Mouse (Mus musculus) brown adipose tissue, adult 24 weeks (tissue): ENCODE data around the gene Dusp16. TPM values are rescaled to one million over a fixed set of nuclear protein-coding genes. Genes with fewer than 3 reads are reported as not detected.
A peak's percentile ranks its signal among the peaks of the same experiment; 100 is the strongest.

Experiments used
- H3K27ac ChIP-seq: fragments of 200-500 bp; replicated peaks from 2 replicates; pipeline ENCODE4 v1.5.1; 2012; ENCODE audit warnings: low read depth, mild to moderate bottlenecking, low read length
- H3K4me1 ChIP-seq: fragments of 200-500 bp; 2 replicates; pipeline ENCODE4 v1.6.1; 2012; ENCODE audit warnings: low read length, mixed read lengths; ENCODE audit not compliant: control insufficient read depth, insufficient read depth, insufficient read length
- H3K4me3 ChIP-seq: fragments of 200-500 bp; 2 replicates; pipeline ENCODE4 v1.5.1; 2012; ENCODE audit warnings: low read depth, mild to moderate bottlenecking, low read length, moderate library complexity; ENCODE audit not compliant: insufficient read depth
- polyA plus RNA-seq: library from polyadenylated mRNA; stranded (reverse); fragments of >200 nt; gene quantifications from 2 replicates; pipeline ENCODE4 v1.2.4, GENCODE M21; 2012; ENCODE audit not compliant: missing spikeins, insufficient read depth, insufficient read length

Gene Dusp16
- polyA plus RNA-seq, 1 experiment, result 16.6 TPM

DNA sequence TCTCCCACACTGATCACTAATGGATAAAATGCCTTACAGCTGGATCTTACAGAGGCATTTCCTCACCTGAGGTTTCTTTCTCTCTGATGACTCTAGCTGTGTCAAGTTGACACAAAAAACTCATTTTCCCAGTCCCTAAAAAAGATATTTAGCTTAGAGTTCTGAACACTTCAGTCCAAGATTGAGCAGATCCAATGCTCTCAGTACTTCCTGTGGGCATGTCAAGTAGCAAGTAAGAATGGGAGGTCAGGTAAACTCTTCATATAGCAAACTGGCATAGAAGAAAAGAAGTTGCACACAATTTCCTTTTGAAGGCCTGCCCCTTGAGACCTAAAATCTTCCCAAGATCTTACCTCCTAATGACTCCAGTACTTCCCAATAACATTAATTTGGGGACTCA, 22.1 kb downstream of the Dusp16 start:
- no peak overlapping the region for H3K27ac ChIP-seq
- 0 out of 2 replicates have a peak, but pooled peaks cover 9% of the 10 kb centered on the region for H3K4me1 ChIP-seq
- H3K4me3 ChIP-seq, result no peak overlapping the region

DNA sequence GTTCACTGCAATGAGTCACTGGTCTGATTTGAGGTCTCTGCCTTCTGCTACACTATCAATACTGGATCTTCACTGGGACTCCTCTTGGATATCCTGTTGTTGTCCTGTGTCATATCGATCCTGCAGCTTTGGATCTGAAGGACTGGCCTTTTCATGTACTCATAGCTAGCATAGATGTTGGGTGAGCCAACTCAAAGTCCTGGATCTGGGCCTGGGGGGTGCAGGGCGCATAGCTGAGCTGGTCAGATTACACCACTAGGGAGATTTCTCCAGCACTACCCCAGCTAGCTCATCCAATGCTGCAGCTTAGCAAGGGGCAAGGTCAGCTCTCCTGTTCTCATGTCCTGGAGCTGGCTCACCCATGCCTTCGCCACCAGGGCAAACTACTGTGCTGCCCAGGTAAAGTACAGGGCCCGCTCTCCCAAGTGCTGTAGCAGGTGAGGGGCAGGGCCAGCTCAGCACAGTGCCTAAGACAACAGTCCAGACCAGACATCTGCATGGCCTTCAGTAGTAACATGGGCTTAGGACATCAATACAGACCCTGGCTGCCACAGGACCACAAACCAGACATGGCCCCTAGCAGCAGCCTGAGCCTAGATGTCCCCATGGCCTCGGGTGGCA, 27.9 kb downstream of the Dusp16 start:
- Histone ChIP-seq H3K4me3 (no peak overlapping the region), H3K27ac (no peak overlapping the region), H3K4me1 (peaks cover 10% of the 10 kb centered on the region)

DNA sequence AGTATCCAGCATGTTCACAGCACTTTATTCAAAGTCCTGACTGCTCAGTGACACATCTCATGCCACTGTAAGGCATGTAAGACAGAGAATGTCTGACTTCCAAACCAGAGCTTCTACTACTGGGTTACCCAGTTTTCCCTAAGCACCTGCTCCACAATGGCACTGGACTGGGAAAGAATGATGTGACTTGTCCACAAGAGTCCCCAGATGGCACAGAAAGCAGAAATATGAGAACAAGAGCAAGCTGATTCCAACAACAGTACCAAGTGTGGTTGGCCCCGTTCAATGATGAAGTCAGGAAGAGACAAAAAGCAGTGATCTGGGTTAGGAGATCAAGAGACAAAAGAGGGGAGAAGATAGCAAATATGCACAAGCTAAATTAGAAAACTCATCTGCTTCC, 29.0 kb downstream of the Dusp16 start:
- Histone ChIP-seq H3K4me3 (no peak overlapping the region), H3K27ac (no peak overlapping the region), H3K4me1 (peaks cover 10% of the 10 kb centered on the region)

DNA sequence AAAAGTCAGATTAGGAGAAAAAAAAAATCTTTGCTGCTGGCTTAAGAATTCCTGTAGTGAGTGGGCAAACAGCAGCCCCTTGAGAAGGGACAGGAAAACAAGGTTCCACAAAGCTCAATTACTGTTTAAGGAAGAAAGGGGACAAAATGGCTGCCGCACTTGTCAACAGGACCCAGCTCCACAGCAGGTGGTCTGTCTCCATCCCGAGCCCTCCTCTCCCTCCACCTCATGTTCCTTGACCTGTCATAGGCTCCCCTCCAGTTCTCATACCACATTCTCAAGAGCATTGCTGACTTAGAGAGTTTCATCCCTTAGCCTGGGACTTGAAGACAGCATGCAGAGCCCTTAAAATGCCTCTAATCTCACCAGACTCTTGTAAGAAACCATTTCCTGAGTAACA, 30.6 kb downstream of the Dusp16 start:
- Histone ChIP-seq H3K4me3 (no peak overlapping the region), H3K4me1 (peaks cover 10% of the 10 kb centered on the region), H3K27ac (no peak overlapping the region)

DNA sequence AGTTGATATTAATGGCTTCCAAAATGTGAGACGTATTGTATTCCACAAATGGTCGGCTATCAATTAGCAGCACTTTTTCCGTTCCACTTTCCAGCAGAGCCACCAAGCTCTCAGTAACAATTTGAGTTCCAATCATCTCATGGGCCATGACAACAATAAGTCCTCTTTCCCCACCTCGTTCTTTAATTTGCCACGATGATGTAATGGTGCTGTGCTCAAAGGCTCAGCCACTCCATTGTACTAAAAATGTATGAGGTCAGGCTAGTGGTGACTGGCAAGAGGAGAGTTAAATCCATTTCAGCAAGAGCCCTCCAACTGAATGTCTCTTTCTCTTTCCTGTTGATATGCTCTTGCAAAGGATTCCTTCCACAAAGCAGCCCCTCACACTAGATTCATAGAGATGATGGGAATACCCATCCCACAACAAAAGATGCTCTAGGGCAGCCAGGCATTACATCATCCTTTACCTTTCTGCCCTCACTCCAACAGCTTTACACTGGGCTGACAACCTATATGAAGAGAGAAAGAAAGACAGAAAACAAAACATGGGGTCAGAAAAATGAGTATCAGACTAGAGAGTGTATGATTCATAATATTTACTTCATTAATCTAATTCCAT, 31.4 kb downstream of the Dusp16 start:
- Histone ChIP-seq H3K4me3 (no peak overlapping the region), H3K4me1 (peaks cover 10% of the 10 kb centered on the region), H3K27ac (no peak overlapping the region)

DNA sequence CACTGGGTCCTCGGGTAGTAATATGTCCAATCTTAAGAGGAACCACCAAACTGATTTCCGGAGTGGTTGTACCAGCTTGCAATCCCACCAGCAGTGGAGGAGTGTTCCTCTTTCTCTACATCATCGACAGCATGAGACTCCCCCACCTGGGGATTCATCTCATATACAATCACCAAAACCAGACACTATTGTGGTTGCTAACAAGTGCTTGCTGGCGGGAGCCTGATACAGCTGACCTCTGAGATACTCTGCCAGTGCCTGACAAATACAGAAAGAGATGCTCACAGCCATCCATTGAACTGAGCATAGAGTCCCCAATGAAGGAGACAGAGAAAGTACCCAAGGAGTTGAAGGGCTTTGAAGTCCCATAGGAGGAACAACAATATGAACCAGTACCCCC, 36.4 kb downstream of the Dusp16 start:
- Histone ChIP-seq H3K27ac (no peak overlapping the region), H3K4me3 (no peak overlapping the region), H3K4me1 (peaks cover 2% of the 10 kb centered on the region)

DNA sequence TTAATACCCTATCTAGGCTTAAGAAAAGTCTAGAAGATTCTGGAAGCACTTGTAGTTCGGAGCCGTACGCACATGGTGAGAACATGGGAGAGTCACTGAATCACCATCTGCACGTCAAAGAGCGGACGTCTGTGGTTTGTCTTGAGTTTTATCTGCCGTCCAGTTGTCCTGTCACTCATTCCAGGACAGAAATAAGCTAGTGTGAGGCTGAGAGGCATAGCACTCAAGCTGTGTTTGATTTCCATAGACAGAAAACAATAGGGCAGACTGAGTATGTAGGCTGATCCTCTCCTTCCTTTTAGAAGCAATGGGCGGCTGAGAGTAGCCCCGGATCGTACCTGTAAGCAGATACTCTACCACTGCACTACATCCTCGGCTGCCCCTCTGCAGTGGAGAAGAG, 38.6 kb downstream of the Dusp16 start:
- H3K27ac ChIP-seq, result no peak overlapping the region
- H3K4me1 ChIP-seq, result peaks cover 2% of the 10 kb centered on the region
- no peak overlapping the region for H3K4me3 ChIP-seq

DNA sequence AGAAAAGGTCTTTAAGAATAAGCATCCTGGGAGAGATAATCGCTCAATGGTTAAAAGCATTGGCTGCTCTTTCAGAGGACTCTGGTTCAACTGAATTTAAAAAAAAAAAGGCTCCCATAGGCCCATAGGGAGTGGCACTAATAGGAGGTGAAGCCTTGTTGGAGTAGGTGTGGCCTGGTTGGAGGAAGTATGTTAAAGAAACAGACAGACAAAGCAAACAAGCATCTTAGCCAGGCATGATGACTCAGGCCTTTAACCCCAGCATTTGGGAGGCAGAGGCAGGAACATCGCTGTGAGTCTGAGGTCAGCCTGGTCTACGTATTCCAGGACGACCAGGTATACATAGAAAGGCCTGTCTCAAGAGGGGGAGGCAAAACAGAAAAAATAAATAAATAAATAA, 39.0 kb downstream of the Dusp16 start:
- Histone ChIP-seq H3K27ac (no peak overlapping the region), H3K4me3 (no peak overlapping the region), H3K4me1 (peaks cover 3% of the 10 kb centered on the region)

DNA sequence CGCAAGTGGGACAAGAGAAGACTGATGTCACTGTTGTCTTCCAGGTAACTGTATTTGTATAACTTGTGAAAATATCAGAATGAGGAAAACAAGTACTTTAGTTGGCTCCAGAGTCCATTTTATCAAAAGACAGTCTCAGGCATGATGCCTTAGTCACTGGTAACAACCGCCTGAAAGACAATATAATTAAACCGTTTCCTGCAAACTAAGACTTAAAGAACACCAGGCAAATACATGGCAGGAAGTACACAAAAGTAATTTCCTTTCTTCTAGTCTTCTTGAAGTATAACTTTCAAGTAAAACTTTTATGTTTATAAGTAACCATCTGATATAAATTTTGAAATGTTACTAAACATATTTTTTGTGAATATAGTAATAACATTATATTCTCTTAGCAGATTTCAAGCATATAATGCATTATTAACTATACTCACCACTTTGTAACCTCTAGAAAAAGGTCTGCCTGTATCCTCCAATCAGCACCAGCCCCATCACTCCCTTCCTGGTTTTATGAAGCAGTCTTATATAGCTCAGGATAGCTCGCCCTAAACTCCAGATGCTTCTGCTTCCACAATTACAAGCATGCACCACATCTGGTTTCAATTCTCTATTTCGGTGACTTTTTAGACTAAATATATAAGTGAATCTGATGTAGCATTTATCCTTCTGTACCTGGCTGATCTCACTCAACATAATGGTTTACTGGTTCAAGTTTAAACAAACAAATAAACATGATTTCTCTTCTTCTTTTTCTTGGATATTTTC, 40.4 kb downstream of the Dusp16 start:
- H3K27ac ChIP-seq, result 0 out of 2 replicates have a peak overlapping the region, but pooled peaks have one; percentile 29
- H3K4me3 ChIP-seq, result no peak overlapping the region
- peaks cover 8% of the 10 kb centered on the region for H3K4me1 ChIP-seq

DNA sequence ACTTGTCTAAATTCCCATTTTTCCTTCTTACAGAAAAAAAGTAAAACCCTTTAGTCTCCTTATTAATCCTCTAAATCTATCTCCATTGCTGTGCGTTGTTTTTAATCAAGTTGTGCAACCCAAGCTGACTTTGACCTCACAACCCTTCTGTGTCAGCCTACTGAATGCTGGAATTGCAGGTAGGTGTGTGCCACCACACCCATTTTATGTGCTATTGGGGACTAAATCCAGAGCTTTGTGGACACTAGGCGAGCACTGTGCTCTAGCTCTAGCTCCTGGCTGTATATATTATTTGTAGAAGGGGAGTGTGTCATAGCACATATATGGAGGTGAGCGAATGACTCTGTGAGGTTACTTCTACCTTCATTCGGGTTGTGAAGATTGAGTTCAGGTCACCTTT, 41.3 kb downstream of the Dusp16 start:
- no peak overlapping the region for H3K27ac ChIP-seq
- H3K4me3 ChIP-seq, result no peak overlapping the region
- H3K4me1 ChIP-seq, result peaks cover 8% of the 10 kb centered on the region

DNA sequence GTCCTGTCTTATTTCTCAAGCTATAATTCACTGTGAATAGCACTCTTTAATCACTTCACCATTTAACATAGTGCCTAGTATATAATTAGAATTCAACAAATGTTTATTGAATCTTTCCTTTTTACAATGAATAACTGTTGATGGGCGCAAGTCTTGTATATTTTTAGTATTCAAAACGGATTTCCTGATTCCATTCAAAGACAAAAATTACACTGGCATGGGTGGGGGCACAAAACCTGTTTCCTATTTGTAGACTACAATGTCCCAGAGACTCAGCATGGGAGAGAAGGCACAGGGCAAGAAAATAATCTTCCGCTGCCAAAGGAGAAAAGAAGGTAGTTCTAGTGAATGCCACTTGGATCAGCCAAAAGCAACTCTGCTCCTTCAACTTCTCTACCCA, 44.3 kb downstream of the Dusp16 start:
- Histone ChIP-seq H3K4me3 (no peak overlapping the region), H3K27ac (peak overlapping the region; percentile 74), H3K4me1 (peaks cover 8% of the 10 kb centered on the region)

DNA sequence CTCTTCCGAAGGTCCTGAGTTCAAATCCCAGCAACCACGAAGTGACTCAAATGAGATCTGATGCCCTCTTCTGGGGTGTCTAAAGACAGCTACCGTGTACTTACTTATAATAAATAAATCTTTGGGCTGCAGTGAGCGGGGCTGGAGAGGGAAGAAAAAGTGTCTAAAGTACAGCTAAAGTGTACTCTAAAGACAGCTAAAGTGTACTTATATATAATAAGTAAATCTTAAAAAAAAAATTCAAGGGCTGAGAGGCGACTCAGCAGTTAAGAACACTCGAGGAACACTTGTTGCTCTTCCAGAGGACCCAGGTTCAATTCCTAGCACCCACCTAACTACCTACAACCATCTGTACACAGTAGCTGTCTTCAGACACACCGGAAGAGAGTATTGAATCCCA, 46.5 kb downstream of the Dusp16 start:
- H3K27ac ChIP-seq, result no peak overlapping the region; the same call in 1 of the 2 replicates
- H3K4me3 ChIP-seq, result no peak overlapping the region
- peaks cover 9% of the 10 kb centered on the region; the same call in 1 of the 2 replicates for H3K4me1 ChIP-seq

DNA sequence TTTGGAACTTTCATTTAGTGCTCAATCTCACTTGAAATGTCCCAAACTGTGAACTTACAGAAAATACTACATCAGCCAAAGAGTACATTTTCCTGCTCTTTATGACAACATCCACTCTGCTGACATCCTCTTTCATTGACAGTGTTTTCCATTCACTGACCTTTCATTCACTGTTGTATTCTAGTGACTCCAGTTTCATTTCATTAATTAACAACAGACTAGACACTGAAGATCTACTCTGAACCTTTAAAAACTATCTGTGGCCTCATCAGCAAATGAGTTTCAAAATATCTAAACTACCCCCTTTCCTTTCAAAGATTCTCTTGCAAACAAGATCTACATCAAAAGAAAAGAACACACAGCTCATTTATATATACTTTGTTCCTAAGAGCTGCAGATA, 48.9 kb downstream of the Dusp16 start:
- Histone ChIP-seq H3K4me1 (peaks cover 9% of the 10 kb centered on the region; the same call in 1 of the 2 replicates), H3K4me3 (no peak overlapping the region), H3K27ac (no peak overlapping the region)

DNA sequence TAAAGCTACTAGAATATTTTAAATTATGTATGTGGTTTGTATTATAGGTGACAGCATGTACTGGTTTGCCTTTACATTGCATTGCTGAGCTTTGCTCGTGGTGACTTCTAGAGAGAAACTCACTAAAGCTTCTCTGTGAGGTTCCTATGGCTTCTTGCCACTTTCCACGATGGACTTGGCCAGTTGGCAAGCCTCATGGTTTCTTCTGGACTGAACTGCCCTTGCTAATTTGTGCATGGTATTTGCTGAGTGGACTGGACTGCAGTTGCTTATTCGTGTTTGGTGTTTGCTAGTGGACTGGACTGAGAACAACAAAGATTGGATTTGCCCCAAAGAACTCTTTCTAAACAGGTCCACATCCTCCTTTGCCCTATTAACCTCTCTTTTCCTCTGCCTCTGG, 55.6 kb downstream of the Dusp16 start:
- Histone ChIP-seq H3K4me1 (peaks cover 2% of the 10 kb centered on the region; the same call in 1 of the 2 replicates), H3K27ac (no peak overlapping the region), H3K4me3 (no peak overlapping the region)

DNA sequence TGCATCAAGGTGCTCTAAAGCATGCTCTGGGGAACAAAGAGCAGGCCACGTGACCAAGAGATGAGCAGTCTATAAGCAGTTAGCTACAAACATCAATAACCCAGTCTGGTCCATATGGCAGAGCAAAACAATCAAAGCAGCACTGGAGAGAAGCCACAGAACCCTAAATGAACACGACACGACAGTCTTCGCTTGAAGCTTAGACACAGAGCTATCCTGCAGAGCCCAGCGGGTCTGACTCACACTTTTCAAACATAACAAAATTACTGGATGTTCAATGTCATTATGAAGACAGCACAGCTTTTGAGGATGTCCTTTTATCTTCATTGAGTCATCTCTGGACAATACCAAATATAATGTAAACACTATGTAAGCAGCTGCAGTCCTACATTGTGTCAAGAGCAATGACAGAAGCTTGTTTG, 58.6 kb downstream of the Dusp16 start:
- no peak overlapping the region for H3K27ac ChIP-seq
- H3K4me3 ChIP-seq, result no peak overlapping the region
- H3K4me1 ChIP-seq, result no peaks in the 10 kb centered on the region
